9 mouse cellular contexts compared by ENCODE assay signal in genomic region chr6:49247246-49247645, GRCm38 (mm10). TPM values are rescaled to one million over a fixed set of nuclear protein-coding genes. Genes with fewer than 3 reads are reported as not detected.
DNase-seq lines count a peak whose midpoint lies in the region; ATAC-seq and TF ChIP-seq lines count a peak whose summit lies in the region.
"Had no signal": no experiment of that assay in that cellular context is flagged by ENCODE, and none has a peak within 500 bp of the region (broad histone marks: within the 10 kb centered on the region; RNA-seq: fewer than 3 reads in every experiment).

No protein-coding gene starts in this region.

- intact Hi-C loops in left cerebral cortex, adult 2 months (cut with DNase I) = no loop called here
- intact Hi-C loops in left cerebral cortex, postnatal 36 days (cut with DNase I) = no loop called here

- peak; percentile 57 for DNase-seq in CD4-positive, CD25-positive, alpha-beta regulatory T cell, adult 2 months (ENCODE audit: low read depth, low spot score)
- no peak for DNase-seq in left cerebral cortex, adult 2 months (ENCODE audit: extremely low spot score in 1 of 2, low spot score in 2 of 2)
- no peak for DNase-seq in left cerebral cortex, postnatal 36 days (ENCODE audit: low spot score in 2 of 2)
- DNase-seq in brain, adult 2 months (ENCODE audit: low read depth, low spot score) = peak; percentile 53
- peak; percentile 62 for DNase-seq in mesoderm, embryonic 11.5 days (ENCODE audit: low read depth, low spot score)
- DNase-seq in kidney, postnatal 4 days = no peak
- DNase-seq in left cerebral cortex, adult 8-10 months (ENCODE audit: low spot score in 2 of 2) = no peak
- DNase-seq: thymus, postnatal 4 days had no signal

- H3K27ac ChIP-seq in left cerebral cortex, adult 2 months = no peak overlapping the region

- no peak for ATAC-seq in CD4-positive, CD25-positive, alpha-beta regulatory T cell, adult 4 months

- peak; percentile 73 for TF ChIP-seq CTCF in left cerebral cortex, adult 2 months (IDR thresholded peaks at IDR 0.05)

- no peak overlapping the region for H3K4me3 ChIP-seq in left cerebral cortex, adult 2 months

RNA-seq across cellular contexts. Expression of gene Tra2a, which starts 16.6 kb away (rescaled TPM):
- polyA plus RNA-seq in CD4-positive, CD25-positive, alpha-beta regulatory T cell, adult 4 months (2017; shearing (Covaris generic)) = 10 to 100 TPM; 37.2 to 48.8 TPM
- 10 to 100 TPM; 75.5 to 90.0 TPM for total RNA-seq in left cerebral cortex, adult 2 months (2021)
- total RNA-seq in left cerebral cortex, postnatal 36 days (2021) = 10 to 100 TPM; 51.1 to 86.5 TPM
- 10 to 100 TPM; 45.2 to 57.3 (median 55.6) TPM for total RNA-seq in left cerebral cortex, adult 8-10 months (2022)

RNA-seq across cellular contexts. Expression of gene Igf2bp3, which starts 32.5 kb away (rescaled TPM):
- polyA plus RNA-seq in CD4-positive, CD25-positive, alpha-beta regulatory T cell, adult 4 months (2017; shearing (Covaris generic)) = 1 to 10 TPM; 1.2 to 3.0 TPM
- under 1 TPM in 1 of 2 experiments, not detected in 1; 0.35 TPM for total RNA-seq in left cerebral cortex, adult 2 months (2021)
- total RNA-seq in left cerebral cortex, postnatal 36 days (2021) = under 1 TPM in 1 of 2 experiments, not detected in 1; 0.07 TPM
- not detected for total RNA-seq in left cerebral cortex, adult 8-10 months (2022)

Comparison
In these comparisons a context has a peak if more than half of its experiments do, and no peak if none do; other contexts are left out.
1. DNase-seq: peak in CD4-positive, CD25-positive, alpha-beta regulatory T cell, adult 2 months (single experiment), brain, adult 2 months (single experiment) and mesoderm, embryonic 11.5 days (single experiment); none in left cerebral cortex, adult 2 months (0 of 2), left cerebral cortex, postnatal 36 days (0 of 2), kidney, postnatal 4 days (0 of 2) and left cerebral cortex, adult 8-10 months (0 of 2).